Mouse (Mus musculus) fat pad, adult 2 months (tissue): Measurements from ENCODE around the gene Ccdc28a.

Experiments used
- DNase-seq: peaks from one replicate; pipeline ENCODE4 v3.0.0-alpha.2; 2011; ENCODE audit warnings: low read depth, low spot score; ENCODE audit errors: extremely low read depth

Gene Ccdc28a

DNA sequence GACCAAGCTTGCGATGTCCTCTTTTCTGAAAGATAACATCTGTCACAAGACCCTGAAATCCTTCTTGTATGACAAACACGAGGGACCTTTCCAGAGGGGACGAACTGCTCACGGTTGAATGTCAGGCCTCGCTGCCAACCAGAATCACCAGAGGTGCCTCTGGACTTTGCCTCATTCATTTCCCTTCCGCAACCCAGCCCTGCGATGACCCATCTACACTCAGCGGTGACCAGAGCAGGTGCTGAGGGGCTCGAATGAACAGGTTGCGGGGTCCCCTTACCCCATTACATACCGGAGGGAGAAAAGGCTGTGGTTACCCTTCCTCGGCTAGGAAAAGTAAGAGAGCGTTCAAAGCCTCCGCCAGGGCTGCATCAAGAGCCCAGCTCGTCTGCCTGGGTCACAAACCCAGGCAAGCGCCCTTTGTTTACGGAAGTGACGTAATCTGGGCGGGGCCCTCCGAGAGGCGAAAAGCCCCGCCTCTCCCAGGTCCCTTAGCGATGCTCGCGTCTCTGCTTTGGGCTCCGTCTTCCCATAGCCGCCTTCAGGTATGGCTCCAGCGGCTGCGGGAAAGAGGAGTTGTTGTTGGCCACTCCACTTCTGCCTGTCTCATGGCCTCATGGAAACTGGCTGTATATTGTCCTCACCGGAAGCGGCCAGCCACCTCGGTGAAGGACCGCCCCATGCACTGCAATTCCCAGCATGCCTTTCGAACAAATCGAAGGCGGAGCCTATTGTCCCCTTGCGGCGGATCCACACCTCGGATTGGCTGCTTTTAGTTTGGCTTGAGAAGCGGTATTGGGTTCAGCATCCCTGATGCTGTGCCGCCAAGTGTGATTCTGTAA is at the start of gene Ccdc28a:
TSS of gene Ccdc28a (minus strand) at position 439 of the 842 bp plus-strand sequence.
- DNase-seq = peak; percentile 54

DNA sequence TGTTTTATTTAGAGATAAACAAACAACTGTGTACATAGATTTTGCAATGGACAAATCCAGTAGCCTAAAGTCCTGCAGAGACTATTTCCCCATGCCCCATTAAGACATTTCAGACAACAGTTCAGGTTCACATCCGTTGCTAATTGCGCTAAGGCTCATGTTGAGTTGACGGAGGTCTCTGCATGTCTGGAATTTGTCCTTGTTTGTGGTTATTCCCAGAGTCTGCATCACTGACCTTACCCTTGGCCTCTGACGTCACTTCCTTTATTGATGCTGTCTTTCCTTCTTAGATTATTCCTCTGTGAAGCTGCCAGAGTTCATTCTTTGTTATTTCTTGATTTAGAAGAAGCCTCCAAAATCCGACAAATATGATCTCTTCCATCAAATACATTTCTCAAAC is 49.2 kb upstream of the Ccdc28a start:
- DNase-seq = no peak

DNA sequence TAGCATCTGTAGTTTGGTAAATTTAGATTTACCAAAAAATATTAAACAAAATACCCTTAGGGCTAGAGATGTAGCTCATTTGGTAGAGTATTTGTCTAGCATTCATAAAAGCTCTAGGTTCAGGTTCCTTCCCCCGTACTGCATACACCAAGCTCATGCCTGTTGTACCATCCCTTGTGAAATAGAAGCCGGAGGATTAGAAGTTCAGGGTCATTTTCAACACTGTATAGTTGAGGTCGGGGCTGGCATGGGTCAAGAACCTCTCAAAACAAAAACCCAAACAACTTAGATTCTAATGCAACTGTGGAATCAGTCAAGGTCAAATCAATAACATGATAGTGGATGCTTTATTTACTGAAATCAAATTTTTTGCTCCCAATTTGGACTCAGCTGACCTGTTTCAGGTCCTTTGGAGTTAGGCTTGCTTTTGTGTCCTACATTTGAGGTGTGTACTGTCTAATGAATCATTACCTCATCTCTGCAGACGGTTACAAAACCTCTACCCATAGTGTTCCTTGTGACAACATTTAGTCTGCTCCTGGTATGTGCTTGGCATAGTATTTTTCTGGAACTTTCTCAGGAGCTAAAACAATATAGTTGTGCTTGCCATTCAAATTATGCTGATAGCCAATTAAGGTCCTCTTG is 41.4 kb upstream of the Ccdc28a start:
- DNase-seq = peak; percentile 30

GRCm38 (mm10) chr10:18251345-18251744 is 16.5 kb upstream of the Ccdc28a start:
- DNase-seq = no peak

- DNase-seq = no peak
These were observed 8.8 kb upstream of the Ccdc28a start for GRCm38 (mm10) chr10:18243614-18244013.

DNA sequence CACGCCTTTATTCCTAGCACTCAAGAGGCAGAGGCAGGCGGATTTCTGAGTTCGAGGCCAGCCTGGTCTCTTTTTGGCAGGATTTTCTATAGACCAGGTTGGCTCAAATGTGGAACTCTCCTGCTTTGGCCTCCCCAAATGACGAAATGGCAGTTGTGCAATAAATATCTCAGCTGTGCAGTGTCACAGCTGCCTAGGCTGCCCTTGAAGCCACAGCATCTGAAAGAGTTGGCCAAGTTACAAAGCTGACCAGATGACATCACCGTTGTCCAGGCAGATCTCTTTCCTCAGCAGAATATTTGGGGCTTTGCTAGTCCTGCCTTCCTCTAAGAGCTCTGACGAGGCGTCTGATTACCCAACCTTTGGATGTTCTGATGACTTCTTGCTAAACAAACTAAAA is 2.4 kb upstream of the Ccdc28a start:
- peak; percentile 36 for DNase-seq

- DNase-seq = no peak
These were observed 1.6 kb upstream of the Ccdc28a start for GRCm38 (mm10) chr10:18236328-18236927.

- DNase-seq = no peak
These were observed 577 bp upstream of the Ccdc28a start for GRCm38 (mm10) chr10:18235402-18235747.

DNA sequence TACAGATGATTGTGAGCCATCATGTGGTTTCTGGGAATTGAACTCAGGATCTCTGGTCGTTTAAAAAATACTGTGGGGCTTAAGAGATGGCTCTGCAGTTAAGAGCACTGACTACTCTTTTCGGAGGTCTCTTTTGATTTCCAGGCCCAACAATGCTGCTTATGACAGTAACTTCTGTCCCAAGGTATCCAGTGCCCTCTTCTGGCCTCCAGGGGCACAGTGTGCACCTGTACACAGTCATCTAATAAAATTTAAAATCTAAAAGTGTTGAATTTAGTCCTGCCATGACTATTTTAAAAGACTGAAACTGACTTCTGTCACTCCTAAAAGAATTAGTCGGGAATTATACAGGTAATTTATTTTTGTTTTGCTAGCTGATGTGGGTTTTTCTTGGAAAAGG is 907 bp downstream of the Ccdc28a start:
- DNase-seq = no peak

GRCm38 (mm10) chr10:18224386-18224785 is 10.4 kb downstream of the Ccdc28a start:
- no peak for DNase-seq

DNA sequence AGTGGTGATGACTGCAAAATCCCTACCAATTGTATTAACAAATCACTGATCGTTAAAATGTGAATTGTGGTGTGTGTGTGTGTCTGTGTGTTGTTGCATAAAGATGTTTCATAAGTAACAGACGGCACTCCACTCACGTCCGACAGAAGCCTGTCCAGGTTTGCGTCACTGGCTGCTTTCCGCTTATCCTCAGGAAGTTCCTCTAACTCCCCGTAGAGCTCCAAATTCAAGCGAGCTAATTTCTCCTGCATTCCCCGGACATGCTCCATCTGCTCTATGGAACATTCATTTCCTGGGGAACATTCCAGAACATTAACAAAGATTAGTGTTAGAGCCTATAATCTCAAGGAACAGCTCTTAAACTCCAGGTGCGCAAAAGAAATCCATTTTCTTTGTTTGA is 15.4 kb downstream of the Ccdc28a start:
- no peak for DNase-seq

DNA sequence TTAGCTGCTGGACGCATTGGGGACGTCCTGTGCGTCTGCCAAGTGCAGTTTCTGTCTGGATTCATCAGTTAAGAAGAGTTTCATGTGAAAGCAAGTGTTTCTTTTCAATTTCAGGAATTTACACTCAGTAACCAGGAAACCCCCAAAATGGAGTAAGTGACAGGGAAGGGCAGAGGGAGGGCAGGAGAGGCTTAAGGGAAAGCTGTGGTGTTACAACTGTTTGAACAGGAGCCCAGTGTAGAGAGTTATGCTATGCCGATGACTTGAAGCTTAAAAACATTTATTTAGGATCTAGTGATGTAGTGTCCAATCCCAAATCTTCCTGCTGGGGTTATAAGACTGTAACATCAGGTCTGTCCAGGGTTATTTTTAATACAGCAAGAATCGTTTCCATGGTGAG is 20.7 kb downstream of the Ccdc28a start:
- no peak for DNase-seq

DNA sequence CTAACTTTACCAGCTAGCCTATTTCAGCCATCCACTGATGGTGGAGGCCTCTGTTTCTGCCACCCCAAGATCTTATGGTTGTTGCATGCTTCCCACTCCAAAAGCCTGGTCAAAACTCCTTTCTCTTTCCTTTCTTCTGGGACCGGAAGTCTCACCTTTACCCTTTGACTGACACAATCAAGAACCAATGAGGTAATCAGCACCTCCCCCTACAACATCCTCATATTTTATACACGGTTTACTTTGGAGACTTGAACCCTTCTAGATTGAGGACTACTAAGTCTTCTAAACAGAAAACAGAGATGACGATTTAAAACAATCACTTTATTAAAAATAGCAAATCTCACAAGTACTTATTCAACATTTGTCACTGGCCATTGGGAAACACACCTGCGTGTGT is 21.4 kb downstream of the Ccdc28a start:
- no peak for DNase-seq

- DNase-seq = no peak
These were observed 24.1 kb downstream of the Ccdc28a start, which contains the start of gene Ect2l for GRCm38 (mm10) chr10:18210726-18211125. Ect2l (minus strand) TSS chr10:18210890.

GRCm38 (mm10) chr10:18210119-18210518 is 24.7 kb downstream of the Ccdc28a start:
- no peak for DNase-seq

GRCm38 (mm10) chr10:18204067-18204466 is 30.7 kb downstream of the Ccdc28a start:
- no peak for DNase-seq

DNA sequence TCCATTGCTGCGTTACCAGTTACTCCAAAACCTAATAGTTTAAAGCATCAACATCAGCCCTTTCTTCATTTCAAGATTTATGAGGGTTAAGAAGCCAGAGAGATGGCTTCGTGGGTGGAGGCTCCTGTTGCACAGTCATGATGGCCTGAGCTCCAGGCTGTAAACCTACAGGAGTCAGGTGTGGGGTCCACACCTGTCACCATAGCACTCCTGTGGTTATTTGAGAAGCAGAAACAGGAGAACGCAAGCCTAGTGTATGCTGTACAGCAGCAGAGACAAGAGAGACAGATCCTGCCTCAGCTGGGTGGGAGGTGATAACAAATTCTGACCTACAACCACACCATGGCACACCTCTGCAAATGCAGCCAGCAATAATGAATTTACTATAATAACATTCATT is 32.4 kb downstream of the Ccdc28a start:
- no peak for DNase-seq

DNA sequence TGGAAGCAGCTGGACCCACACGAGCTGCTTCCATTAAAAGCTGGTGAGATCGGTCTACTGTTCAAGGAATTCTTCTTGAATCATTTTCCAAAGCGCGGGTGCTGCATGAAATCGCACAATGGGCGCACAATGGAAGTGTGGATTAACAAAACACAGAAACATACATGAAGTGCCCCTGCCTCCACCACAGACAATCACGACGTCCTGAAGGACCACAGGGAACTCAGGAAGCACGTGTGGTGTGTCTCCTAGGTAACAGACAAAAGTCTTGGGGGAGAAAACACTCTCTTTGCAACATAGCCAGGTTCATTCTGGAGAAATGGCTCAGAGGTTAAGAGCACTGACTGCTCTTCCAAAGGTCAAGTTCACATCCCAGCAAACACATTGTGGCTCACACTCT is 34.1 kb downstream of the Ccdc28a start:
- no peak for DNase-seq

GRCm38 (mm10) chr10:18199919-18200318 is 34.9 kb downstream of the Ccdc28a start:
- DNase-seq = no peak

DNA sequence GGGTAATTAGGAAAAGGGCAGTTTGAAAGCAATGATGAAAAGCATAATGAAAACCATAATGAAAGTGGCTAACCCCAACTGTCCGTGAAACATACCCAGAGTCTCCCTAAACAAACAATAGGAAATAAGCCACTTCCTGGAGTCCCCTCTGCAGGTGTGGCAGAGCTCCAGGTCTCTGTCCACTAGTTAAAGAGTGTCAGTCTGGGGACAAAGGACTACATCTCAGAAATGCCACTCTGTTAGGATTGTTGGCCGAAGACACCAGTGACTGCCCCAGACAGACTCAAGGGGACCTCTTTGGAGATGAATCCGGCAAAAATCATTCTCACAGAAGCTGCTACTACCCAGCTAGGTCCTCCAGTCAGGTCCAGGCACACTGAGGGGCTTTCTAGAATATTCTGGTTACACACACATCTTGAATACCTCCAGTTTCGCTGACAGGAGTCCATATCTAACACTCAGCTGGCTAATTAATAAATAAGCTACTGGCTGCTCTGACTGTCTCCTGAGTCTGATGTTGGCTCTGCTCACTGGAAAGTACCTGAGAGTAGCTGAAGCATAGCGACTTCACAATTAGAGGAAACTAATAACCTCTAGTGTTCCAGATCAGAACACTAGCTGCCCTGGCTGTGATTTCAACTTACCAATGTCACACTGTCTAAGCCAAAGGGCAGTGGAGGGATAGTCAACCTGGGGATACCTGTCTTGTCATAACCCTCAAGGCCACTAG is 36.3 kb downstream of the Ccdc28a start:
- DNase-seq = no peak

DNA sequence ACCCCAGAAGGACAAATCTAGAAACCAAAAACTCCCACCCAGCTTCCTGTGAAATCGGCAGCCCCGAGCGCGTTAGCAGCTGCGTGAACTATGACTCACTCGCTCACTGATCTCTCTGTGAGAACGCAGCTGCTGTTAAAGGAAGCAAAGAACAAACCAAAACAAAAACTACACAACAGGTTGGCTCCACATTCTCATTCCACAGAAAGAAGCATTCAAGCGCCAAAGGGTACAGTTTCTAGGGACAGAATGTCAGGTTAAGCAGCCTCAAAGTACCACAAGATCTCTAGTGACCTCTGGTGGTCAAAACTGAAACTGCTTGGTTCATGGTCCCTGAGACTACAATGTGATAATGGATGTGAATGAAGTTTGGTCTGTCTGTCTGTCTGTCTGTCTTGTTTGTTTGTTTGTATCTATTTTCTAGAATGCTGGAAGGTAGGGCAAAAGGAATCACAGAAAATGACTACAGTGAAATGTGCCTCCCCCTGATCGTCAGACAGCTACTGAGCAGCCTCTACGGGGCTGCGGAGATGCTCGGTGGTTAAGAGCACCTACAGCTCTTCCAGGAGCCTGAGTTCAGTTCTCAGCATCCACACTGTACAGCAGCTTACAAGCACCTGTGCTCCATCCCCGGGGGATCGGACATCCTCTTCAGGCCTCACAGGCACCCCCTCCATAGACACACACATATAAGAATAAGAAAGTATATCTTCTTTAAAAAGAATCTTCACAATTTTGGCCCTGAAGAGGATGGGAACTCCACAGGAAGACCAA is 37.4 kb downstream of the Ccdc28a start:
- peak; percentile 19 for DNase-seq
